Mouse (Mus musculus): ENCODE results near the gene Ttll5. TPM values are rescaled to one million over a fixed set of nuclear protein-coding genes. Genes with fewer than 3 reads are reported as not detected.

The Ttll5 gene
- total and polyA plus RNA-seq, 3 experiments = 17.9 to 59.1 (median 40.6) TPM

DNA sequence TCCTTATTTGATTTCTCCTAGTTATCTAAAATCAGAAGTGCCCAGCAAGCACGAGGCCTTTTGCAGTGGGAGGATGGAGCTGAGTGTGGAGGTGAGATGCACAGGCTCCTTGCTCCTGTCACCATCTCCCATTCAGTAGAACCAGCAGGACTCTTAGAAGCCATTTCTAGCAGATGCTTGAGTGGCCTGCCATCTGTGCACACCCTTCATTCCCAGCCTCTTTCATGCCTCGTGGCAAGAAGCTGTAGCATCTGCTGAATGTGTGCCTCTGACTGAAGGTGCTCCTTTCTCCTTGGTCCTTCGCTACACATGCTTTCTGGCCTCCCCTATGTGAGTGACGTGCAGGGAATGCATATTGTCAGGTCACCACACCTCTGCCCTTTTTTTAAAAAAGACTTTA, 143.9 kb downstream of the Ttll5 start:
- ATAC-seq (ENCODE audit: extremely low read depth, insufficient number of reproducible peaks, low FRiP score, poor library complexity, severe bottlenecking) = no peak
- Histone ChIP-seq H3K4me3 (ENCODE audit: low read depth, low read length) (no peak overlapping the region), H3K27me3 (ENCODE audit: insufficient read depth, low read length) (no peaks in the 10 kb centered on the region), H3K4me1 (ENCODE audit: insufficient read depth, low read depth, low read length) (peaks cover 25% of the 10 kb centered on the region), H3K36me3 (replicated peaks) (peaks cover 63% of the 10 kb centered on the region), H3K9me3 (replicated peaks) (no peaks in the 10 kb centered on the region)
- no peak for TF ChIP-seq CTCF (IDR thresholded peaks at IDR 0.05; ENCODE audit: low read depth, low read length)
- TF ChIP-seq GATA1 (IDR thresholded peaks at IDR 0.05; ENCODE audit: borderline replicate concordance, low read length) = no peak
- no peak for TF ChIP-seq GATA2 (IDR thresholded peaks at IDR 0.05; ENCODE audit: borderline replicate concordance, low read depth, low read length)
- TF ChIP-seq POLR2AphosphoS5 (IDR thresholded peaks at IDR 0.05; ENCODE audit: insufficient replicate concordance, low read depth, low read length) = no peak
- TF ChIP-seq TAL1 (conservative IDR thresholded peaks at IDR 0.05; ENCODE audit: low read depth, low read length) = no peak
- DNase-seq (ENCODE audit: low spot score) = no peak

DNA sequence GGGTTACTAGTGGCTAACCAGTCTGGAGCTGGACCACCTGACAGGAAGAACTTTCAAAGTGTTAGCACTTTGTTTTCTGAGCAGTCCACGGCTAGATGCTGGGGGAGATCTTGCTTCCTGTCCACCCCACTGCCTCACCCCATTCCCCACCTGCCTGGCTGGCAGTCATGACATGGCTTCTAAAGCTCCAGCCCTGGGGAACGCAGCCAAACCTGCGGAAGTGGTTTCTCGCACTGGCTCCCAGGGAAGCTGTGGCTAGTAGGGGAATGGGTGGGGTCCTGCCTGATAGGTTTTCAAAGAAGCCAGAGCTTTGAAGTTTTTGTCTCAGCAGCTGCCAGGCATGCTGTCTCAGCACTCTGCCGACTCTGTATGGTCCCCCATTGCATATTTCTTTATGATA, 145.1 kb downstream of the Ttll5 start:
- no peak overlapping the region; the same call in 1 of the 2 replicates for H3K4me3 ChIP-seq (ENCODE audit: low read depth, low read length)

DNA sequence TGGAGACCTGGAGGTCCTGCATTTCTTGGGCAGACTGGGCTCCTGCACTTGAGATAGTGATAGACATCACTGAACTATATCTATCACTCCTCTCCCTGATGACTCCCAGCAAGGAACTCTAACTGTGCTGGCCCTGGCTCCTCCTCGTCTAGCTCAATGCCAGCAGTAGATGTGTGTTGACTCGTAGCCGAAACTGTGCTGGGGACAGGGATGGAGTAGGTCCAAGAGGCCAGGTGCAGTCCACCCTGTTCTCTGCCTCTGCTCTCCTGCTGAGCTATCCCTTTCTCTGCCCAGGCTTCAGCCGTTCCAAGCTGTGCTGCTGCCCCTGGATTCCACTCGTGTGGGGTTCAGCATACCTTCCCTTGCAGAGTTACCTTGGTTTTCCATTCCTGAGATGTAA, 145.7 kb downstream of the Ttll5 start:
- TF ChIP-seq CTCF (IDR thresholded peaks at IDR 0.05; ENCODE audit: low read depth, low read length) = no peak
- TF ChIP-seq GATA2 (IDR thresholded peaks at IDR 0.05; ENCODE audit: borderline replicate concordance, low read depth, low read length) = no peak
- no peak for TF ChIP-seq TAL1 (conservative IDR thresholded peaks at IDR 0.05; ENCODE audit: low read depth, low read length)
- no peak for TF ChIP-seq POLR2AphosphoS5 (IDR thresholded peaks at IDR 0.05; ENCODE audit: insufficient replicate concordance, low read depth, low read length)
- no peak for TF ChIP-seq GATA1 (IDR thresholded peaks at IDR 0.05; ENCODE audit: borderline replicate concordance, low read length)
- Histone ChIP-seq H3K4me1 (ENCODE audit: insufficient read depth, low read depth, low read length) (peaks cover 32% of the 10 kb centered on the region), H3K36me3 (replicated peaks) (peaks cover 61% of the 10 kb centered on the region), H3K9me3 (replicated peaks) (no peaks in the 10 kb centered on the region), H3K27me3 (ENCODE audit: insufficient read depth, low read length) (no peaks in the 10 kb centered on the region), H3K4me3 (ENCODE audit: low read depth, low read length) (no peak overlapping the region)
- ATAC-seq (ENCODE audit: extremely low read depth, insufficient number of reproducible peaks, low FRiP score, poor library complexity, severe bottlenecking) (no peak), DNase-seq (ENCODE audit: low spot score) (no peak)

More for the DNA sequence above, 145.1 kb downstream of the Ttll5 start:
- Histone ChIP-seq H3K27me3 (ENCODE audit: insufficient read depth, low read length) (no peaks in the 10 kb centered on the region), H3K9me3 (replicated peaks) (no peaks in the 10 kb centered on the region), H3K4me1 (ENCODE audit: insufficient read depth, low read depth, low read length) (peaks cover 32% of the 10 kb centered on the region), H3K36me3 (replicated peaks) (peaks cover 61% of the 10 kb centered on the region)
- peak; percentile 20 for DNase-seq (ENCODE audit: low spot score)
- TF ChIP-seq POLR2AphosphoS5 (IDR thresholded peaks at IDR 0.05; ENCODE audit: insufficient replicate concordance, low read depth, low read length) (no peak), GATA2 (IDR thresholded peaks at IDR 0.05; ENCODE audit: borderline replicate concordance, low read depth, low read length) (no peak), CTCF (IDR thresholded peaks at IDR 0.05; ENCODE audit: low read depth, low read length) (no peak), GATA1 (IDR thresholded peaks at IDR 0.05; ENCODE audit: borderline replicate concordance, low read length) (no peak)
- ATAC-seq (ENCODE audit: extremely low read depth, insufficient number of reproducible peaks, low FRiP score, poor library complexity, severe bottlenecking) = no peak

DNA sequence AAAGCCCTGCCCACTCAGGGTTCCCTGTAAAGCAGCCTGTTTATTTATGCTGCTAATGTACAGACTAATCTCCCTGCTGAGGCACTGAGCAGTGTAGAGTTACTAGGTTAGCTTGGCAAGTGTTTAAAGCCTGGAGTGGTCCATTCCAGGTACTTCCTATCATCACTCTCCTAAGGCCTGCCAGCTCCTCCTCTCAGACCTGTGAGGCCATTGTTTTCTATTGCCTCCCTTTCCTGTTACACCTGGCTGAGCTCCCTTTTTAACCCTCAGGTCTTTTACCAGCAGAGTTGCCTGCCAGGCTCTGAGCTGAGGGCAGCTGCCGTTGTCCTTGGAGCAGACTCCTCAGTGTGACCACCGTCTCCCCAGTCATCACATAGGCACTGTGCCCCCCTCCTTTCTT, 146.3 kb downstream of the Ttll5 start:
- no peaks in the 10 kb centered on the region for H3K27me3 ChIP-seq (ENCODE audit: insufficient read depth, low read length)
- TF ChIP-seq TAL1 (conservative IDR thresholded peaks at IDR 0.05; ENCODE audit: low read depth, low read length) (no peak), GATA1 (IDR thresholded peaks at IDR 0.05; ENCODE audit: borderline replicate concordance, low read length) (no peak), POLR2AphosphoS5 (IDR thresholded peaks at IDR 0.05; ENCODE audit: insufficient replicate concordance, low read depth, low read length) (no peak), GATA2 (IDR thresholded peaks at IDR 0.05; ENCODE audit: borderline replicate concordance, low read depth, low read length) (no peak), CTCF (IDR thresholded peaks at IDR 0.05; ENCODE audit: low read depth, low read length) (no peak)
- DNase-seq (ENCODE audit: low spot score) (no peak), ATAC-seq (ENCODE audit: extremely low read depth, insufficient number of reproducible peaks, low FRiP score, poor library complexity, severe bottlenecking) (no peak)
- no peak overlapping the region for H3K4me3 ChIP-seq (ENCODE audit: low read depth, low read length)
- H3K4me1 ChIP-seq (ENCODE audit: insufficient read depth, low read depth, low read length) = peaks cover 32% of the 10 kb centered on the region
- peaks cover 65% of the 10 kb centered on the region for H3K36me3 ChIP-seq (replicated peaks)
- H3K9me3 ChIP-seq (replicated peaks) = no peaks in the 10 kb centered on the region

DNA sequence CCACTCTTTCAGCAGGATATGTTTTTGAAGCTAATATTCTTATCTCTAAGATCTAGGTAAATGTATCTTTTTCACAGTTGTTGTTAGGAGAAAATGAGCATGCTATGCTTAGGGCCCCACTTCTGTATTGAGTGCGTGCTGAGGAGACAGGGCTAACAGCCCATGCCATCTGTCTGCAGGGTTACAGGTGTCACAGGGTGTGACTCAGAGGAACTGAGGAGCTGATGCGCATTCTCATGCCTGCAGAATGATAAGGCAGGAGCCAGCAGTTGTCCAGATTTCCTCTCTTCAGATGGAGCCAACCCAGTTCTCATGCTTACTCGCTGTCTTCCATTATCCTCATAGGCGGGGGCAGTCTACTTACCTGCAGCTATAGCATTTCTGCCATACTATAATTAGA, 147.2 kb downstream of the Ttll5 start:
- Histone ChIP-seq H3K27me3 (ENCODE audit: insufficient read depth, low read length) (no peaks in the 10 kb centered on the region), H3K9me3 (replicated peaks) (no peaks in the 10 kb centered on the region), H3K36me3 (replicated peaks) (peaks cover 68% of the 10 kb centered on the region), H3K4me3 (ENCODE audit: low read depth, low read length) (no peak overlapping the region), H3K4me1 (ENCODE audit: insufficient read depth, low read depth, low read length) (peaks cover 32% of the 10 kb centered on the region)
- DNase-seq (ENCODE audit: low spot score) (peak; percentile 13), ATAC-seq (ENCODE audit: extremely low read depth, insufficient number of reproducible peaks, low FRiP score, poor library complexity, severe bottlenecking) (peak; percentile 64; the same call in 1 of the 2 replicates)
- TF ChIP-seq TAL1 (conservative IDR thresholded peaks at IDR 0.05; ENCODE audit: low read depth, low read length) = 0 out of 2 replicates have a peak, but pooled peaks have one; percentile 10
- TF ChIP-seq CTCF (IDR thresholded peaks at IDR 0.05; ENCODE audit: low read depth, low read length) = no peak
- no peak for TF ChIP-seq GATA1 (IDR thresholded peaks at IDR 0.05; ENCODE audit: borderline replicate concordance, low read length)
- no peak for TF ChIP-seq GATA2 (IDR thresholded peaks at IDR 0.05; ENCODE audit: borderline replicate concordance, low read depth, low read length)
- TF ChIP-seq POLR2AphosphoS5 (IDR thresholded peaks at IDR 0.05; ENCODE audit: insufficient replicate concordance, low read depth, low read length) = no peak

DNA sequence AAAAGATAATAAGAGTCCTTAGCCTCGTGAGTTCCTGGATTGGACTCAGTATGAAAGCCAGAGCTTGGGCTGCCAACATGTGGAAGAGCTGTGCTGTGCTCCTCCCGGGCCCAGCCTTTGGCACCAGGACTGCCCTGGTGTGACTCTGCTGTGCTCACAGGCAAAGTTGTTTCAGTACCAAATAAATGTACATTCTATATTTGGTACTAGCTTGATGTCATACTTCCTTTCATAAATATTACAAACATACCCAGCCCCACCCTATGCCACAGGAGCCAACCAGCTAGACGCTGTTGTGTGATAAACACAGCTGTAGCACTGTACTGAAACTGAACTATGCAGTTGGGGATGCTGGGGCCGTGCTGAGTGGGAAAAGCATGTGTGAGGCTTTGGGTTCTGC, 149.1 kb downstream of the Ttll5 start:
- no peak for TF ChIP-seq TAL1 (conservative IDR thresholded peaks at IDR 0.05; ENCODE audit: low read depth, low read length)
- no peak for TF ChIP-seq GATA1 (IDR thresholded peaks at IDR 0.05; ENCODE audit: borderline replicate concordance, low read length)

More for the DNA sequence above, 149.1 kb downstream of the Ttll5 start:
- no peaks in the 10 kb centered on the region for H3K27me3 ChIP-seq (ENCODE audit: insufficient read depth, low read length)
- peaks cover 32% of the 10 kb centered on the region for H3K4me1 ChIP-seq (ENCODE audit: insufficient read depth, low read depth, low read length)
- no peak for ATAC-seq (ENCODE audit: extremely low read depth, insufficient number of reproducible peaks, low FRiP score, poor library complexity, severe bottlenecking)
- H3K9me3 ChIP-seq (replicated peaks) = no peaks in the 10 kb centered on the region
- DNase-seq (ENCODE audit: low spot score) = no peak
- H3K4me3 ChIP-seq (ENCODE audit: low read depth, low read length) = no peak overlapping the region
- H3K36me3 ChIP-seq (replicated peaks) = peaks cover 74% of the 10 kb centered on the region
